Mouse (Mus musculus) layer of hippocampus, adult 18-20 months (tissue): ENCODE measurements around the gene Sh3bgr. TPM values are rescaled to one million over a fixed set of nuclear protein-coding genes. Genes with fewer than 3 reads are reported as not detected.

Source experiments
- DNase-seq, 2 experiments: peaks; one replicate each; pipeline ENCODE4 v3.0.0; 2022; ENCODE audit warnings: low spot score in 2 of 2
- long read RNA-seq: library from polyadenylated mRNA; stranded (forward); transcript quantifications from one replicate; pipeline ENCODE4 v2.0.0, GENCODE M21; 2021
- total RNA-seq, 2 experiments: library from RNA; stranded (reverse); gene quantifications; 2 replicates each; pipeline ENCODE4 v1.2.3; 2021

Gene Sh3bgr
- 1 to 10 TPM; 2.0 to 2.6 TPM for total RNA-seq
- long read RNA-seq, partial matches to known transcripts = 1 of 2 reads
- long read RNA-seq, other reads (novel, unspliced or antisense) = 0 of 2 reads

GRCm38 (mm10) chr16:96199913-96200701 lies at the start of gene Sh3bgr:
Gene Sh3bgr, plus strand, starts transcription at chr16:96200450.
- peak in 1 of 2 experiments; percentile 18 for DNase-seq

DNA sequence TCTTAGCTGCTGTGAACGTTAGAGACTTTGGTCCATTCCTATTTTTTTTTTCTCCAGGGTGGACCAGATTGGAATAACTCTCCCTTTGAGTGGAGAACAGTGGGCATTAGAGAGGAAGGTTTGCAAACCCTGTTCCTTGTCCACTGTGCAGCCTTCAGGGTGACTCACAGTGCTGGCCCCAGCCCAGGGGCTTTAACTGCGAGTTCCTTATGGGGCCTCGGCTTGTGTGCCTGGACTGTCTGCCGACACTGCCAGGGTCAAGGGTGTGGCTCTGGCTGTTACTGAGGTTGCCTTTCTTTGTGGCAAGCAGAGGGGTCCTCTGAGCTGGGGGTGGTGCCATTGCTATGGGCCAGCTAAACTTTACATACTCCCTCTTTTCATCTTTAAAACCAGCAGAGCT lies 49.3 kb upstream of the Sh3bgr start:
- DNase-seq = no peak

GRCm38 (mm10) chr16:96151551-96151950 lies 48.7 kb upstream of the Sh3bgr start:
- DNase-seq = peak in 1 of 2 experiments; percentile 64

GRCm38 (mm10) chr16:96154476-96154875 lies 45.8 kb upstream of the Sh3bgr start:
- DNase-seq = no peak

GRCm38 (mm10) chr16:96156019-96156418 lies 44.2 kb upstream of the Sh3bgr start:
- DNase-seq = peak; percentile 67 to 87

- peak; percentile 57 to 78 for DNase-seq
Observed at GRCm38 (mm10) chr16:96157171-96157570, 43.1 kb upstream of the Sh3bgr start.

DNA sequence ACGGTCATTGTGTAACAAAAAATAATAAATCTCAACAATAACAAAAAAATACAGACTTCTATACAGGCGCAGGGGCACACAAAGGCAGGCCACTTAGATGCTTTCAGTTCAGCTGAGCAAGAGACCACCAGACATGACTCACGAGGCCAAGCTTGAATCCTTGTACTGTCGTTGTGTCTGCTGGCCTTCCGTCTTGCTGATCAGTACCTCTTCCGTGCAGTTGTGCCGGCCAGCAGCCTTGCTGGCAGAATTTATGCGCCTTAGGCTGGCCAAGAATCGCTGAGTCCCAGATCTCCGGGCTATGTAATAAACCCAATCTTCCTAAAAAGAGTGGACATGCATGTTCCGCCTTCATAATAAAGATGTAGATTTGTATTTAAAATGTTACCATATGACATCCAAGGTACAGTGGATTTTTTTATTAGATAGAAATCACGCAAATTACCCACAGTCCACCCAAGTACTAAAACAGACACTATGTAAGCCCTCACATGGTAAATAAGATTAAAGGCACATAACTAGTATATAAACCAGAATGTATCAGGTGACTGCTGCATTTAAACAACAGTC lies 41.7 kb upstream of the Sh3bgr start:
- no peak for DNase-seq

GRCm38 (mm10) chr16:96159091-96159731 lies 41.0 kb upstream of the Sh3bgr start:
- DNase-seq = no peak

GRCm38 (mm10) chr16:96159794-96160346 lies 40.4 kb upstream of the Sh3bgr start:
- DNase-seq = no peak

DNA sequence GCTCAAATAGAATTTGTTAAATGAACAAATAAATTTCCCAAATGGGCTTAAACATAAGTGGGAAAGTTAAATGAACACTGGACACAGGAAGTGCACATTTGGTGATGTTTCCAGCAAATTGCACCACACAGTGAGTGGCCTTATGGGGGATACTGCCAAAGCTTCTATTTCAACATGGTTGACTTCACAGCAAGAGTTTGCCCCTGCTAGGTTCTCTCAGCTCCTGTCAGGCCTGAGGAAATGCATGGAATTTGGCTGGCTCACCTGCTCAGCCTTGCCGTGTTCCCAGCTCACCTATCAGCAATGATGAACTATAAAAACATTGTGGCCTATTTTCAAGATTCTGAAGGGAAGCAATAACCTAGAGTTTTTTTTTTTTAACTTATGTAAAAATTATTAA lies 39.3 kb upstream of the Sh3bgr start:
- DNase-seq = no peak

DNA sequence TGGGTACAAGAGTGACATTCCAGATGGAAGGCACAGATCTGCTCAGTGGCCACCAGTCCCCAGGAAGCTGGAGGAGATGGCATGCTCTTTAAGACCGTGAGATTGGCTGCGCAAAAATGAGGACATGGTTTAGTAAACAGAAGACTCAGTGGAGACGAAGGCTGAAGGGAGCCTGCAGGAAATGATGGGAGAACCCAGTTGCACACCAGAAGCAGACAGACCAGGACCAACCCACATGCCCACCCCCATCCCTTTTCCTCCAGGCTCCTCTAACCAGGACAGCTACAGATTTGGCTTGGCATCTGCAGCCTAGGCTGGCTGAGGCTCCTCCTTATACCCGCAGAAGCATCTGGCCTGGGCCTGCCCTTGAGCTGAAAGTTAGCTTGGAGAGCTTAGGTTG lies 38.9 kb upstream of the Sh3bgr start:
- no peak for DNase-seq

GRCm38 (mm10) chr16:96165723-96166264 lies 34.5 kb upstream of the Sh3bgr start:
- peak in 1 of 2 experiments; percentile 23 for DNase-seq

GRCm38 (mm10) chr16:96168837-96169236 lies 31.4 kb upstream of the Sh3bgr start:
- DNase-seq = no peak

- no peak for DNase-seq
Observed at GRCm38 (mm10) chr16:96173648-96174047, 26.6 kb upstream of the Sh3bgr start.

DNA sequence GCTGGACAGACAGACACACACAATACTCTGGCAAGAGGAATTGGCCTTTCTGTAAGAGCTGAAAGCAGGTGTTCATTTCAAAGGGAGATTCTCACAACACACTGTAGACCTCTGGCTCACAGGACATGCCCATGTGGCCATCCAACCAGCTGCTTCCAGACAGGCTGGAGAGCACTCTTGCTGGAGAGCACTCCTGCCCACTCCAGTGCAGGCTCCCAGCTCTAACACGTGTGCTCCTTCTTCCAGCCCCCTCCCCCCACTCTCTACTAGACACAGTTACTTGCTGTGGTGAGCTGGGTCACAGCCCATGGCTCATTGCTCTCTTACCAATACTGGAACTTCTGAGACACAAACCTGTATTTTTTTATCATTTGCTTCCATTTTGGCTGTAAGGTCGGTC lies 24.9 kb upstream of the Sh3bgr start:
- no peak for DNase-seq

DNA sequence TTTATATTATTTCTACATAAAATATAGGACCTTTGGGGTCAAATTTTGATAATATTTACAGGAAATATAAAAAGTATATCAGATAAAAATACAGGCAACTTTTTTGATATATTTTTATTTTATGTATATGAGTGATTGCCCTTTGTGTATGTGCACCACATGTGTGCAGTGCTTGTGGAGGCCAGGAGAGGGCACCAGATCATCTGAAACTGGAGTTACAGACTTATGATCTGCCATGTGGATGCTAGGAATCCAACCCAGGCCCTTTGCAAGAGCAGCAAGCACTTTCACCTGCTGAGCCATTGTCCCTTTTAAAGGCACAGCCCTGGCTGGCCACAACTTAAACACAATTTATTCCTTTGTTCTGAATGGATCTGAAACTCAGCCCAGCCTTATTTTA lies 21.1 kb upstream of the Sh3bgr start:
- DNase-seq = no peak

DNA sequence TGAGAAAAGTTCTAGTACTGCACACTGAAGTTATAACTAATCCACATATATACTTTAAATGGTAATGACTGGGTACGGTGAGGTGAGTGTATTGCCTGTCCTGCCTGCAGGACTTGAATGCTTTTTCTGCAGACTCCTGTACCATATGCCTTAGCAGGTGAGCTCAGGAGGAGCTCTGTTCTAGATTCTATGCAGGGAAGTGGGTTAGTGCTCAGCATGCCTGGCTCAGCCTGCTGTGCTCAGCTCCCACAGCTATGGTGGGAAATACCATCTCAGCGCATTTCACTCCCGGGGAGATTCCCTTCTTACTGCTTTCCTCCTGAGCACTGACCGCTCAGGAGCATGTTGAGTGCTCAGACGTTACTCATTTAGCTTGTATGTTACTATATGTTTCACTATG lies 12.6 kb upstream of the Sh3bgr start:
- no peak for DNase-seq

- peak; percentile 98 to 100 for DNase-seq
Observed at GRCm38 (mm10) chr16:96191531-96192506, 8.4 kb upstream of the Sh3bgr start, which contains the start of gene Lca5l. Gene Lca5l, minus strand, starts transcription at chr16:96192271.

DNA sequence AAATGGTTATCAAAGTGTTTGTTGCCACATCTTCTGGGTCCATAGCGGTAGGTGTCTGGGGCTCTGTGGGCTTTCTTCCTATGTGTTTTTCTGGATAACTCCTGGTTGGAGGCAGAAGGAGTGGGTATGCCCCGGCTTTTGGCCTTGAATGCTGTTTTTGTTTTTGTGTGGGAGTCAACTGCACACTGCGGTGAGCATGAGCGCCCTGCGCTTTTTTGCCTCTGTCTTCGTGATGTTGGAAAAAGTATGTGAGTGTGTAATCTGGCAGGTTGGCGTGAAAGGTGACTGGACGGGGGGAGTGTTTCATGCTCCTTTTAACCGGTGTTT lies 415 bp downstream of the Sh3bgr start:
- DNase-seq = peak in 1 of 2 experiments; percentile 7

GRCm38 (mm10) chr16:96201485-96202232 lies 1.4 kb downstream of the Sh3bgr start:
- DNase-seq = no peak
